Mouse (Mus musculus) E14TG2a.4 (cell line): ENCODE results near the gene Sesn1.
"Not testable (repeated sequence)": the region's sequence is repeated elsewhere in the genome, so short reads cannot be mapped to it uniquely, and the experiment has no call there.

Source experiments
- H3K27me3 ChIP-seq: 2 replicates; pipeline ENCODE4 v1.6.1; 2014; ENCODE audit warnings: low read length, control low read depth; ENCODE audit not compliant: insufficient read depth
- H3K36me3 ChIP-seq: 2 replicates; pipeline ENCODE4 v1.6.1; 2014; ENCODE audit warnings: low read length, control low read depth; ENCODE audit not compliant: insufficient read depth
- H3K4me1 ChIP-seq: replicated peaks from 2 replicates; pipeline ENCODE4 v1.6.1; 2014; ENCODE audit warnings: low read depth, low read length, control low read depth
- H3K4me3 ChIP-seq: replicated peaks from 2 replicates; pipeline ENCODE4 v1.5.1; 2014; ENCODE audit warnings: mild to moderate bottlenecking, low read length
- H3K9me3 ChIP-seq: 2 replicates; pipeline ENCODE4 v1.6.1; 2014; ENCODE audit warnings: low read length, control low read depth
- CTCF ChIP-seq: conservative IDR thresholded peaks from 2 replicates; pipeline ENCODE4 v1.5.1; 2014; ENCODE audit warnings: low read length
- NANOG ChIP-seq: IDR thresholded peaks from 2 replicates; pipeline ENCODE4 v1.6.1; 2014; ENCODE audit warnings: borderline replicate concordance, low read length, mixed read lengths
- POU5F1 ChIP-seq: IDR thresholded peaks from 2 replicates; pipeline ENCODE4 v1.6.1; 2014; ENCODE audit warnings: low read length, borderline replicate concordance

Sesn1 gene

DNA sequence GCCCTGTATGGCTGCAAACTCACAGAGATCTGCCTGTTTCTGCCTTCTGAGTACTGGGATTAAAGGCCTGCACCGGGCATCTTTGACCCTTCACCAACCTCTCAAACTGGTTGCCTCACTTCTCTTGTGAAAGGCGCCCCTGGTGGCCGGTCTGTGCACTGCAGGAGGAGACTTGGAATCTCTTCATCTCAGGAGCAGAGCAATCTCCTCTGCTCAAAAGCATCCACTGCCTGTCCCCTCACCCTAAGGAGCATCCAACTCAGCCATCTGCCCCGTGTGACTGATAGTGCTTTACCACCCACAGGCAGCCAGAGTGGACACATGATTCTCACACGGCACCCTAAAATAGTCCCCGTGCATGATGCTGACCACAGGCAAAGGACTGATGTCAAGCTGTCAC, 123.8 kb downstream of the Sesn1 start:
- Histone ChIP-seq H3K27me3 (no peaks in the 10 kb centered on the region), H3K4me1 (peaks cover 15% of the 10 kb centered on the region), H3K9me3 (no peaks in the 10 kb centered on the region), H3K36me3 (no peaks in the 10 kb centered on the region), H3K4me3 (no peak overlapping the region)
- TF ChIP-seq NANOG, result no peak
- TF ChIP-seq CTCF, result peak; percentile 93

DNA sequence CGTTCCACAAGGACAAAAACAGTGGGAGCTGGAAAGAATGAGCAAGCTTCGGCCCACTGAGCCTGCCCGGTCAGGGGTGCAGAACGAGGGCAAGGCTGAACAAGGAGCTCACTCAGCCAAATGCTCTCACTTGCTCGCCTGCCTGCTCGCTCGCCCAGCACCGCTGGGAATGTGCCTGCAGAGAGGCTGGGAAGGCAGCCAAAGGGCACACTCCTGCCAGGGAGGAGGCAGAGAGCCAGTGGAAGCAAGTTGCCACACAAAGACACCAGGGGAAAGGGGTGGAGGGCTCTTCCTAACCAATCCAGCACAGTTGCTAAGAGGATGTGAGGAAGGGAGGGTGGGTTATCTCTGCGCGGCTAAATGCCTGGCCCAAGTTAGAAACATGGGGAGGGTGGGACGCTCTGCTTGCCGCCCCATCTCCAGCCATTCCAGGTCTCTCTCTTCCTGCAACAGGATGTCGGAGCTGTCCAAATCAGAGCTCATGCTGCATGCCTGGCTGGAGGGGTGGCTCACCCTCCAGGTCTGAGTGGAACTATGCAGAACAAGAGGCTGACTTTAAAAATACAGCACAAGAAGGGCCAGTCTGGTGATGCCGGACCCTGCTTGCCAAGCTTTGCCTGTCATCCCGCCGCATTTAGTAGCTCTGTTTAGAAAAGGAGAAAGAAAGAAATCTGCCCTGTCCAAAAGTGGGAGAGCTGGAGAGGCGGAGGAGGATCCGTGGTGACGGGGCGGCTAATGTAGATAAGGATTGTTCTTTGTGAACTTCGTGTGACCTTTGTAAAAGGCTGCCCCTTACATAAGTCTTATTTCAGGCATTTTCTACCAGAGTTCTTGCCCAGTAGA, 125.1 kb downstream of the Sesn1 start:
- Histone ChIP-seq H3K36me3 (no peaks in the 10 kb centered on the region), H3K27me3 (no peaks in the 10 kb centered on the region), H3K9me3 (peaks cover 9% of the 10 kb centered on the region), H3K4me3 (peak overlapping the region; percentile 63), H3K4me1 (peaks cover 15% of the 10 kb centered on the region)
- TF ChIP-seq POU5F1 (no peak), NANOG (no peak)

GRCm38 (mm10) chr10:41935476-41935829, 125.7 kb downstream of the Sesn1 start:
- TF ChIP-seq CTCF (no peak), POU5F1 (no peak), NANOG (no peak)

DNA sequence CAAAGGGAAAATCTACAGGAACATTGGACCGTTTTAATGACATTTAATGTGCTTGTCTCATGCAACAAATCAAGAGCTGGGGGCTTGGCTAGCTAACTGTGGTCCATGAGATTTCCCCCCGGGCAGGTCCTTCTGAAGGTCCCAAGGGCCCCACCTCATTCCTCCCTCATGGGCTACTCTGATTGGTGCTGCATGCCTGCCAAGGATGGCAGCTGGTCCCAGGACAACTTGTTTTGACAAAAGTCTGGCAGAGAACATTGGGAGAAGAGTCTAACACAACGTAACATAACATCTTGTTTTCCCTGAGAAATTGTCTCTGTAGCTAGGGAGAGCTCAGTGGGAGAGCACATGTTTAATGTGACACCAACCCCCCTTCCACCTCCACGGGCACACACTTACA, 126.4 kb downstream of the Sesn1 start:
- Histone ChIP-seq H3K36me3 (no peaks in the 10 kb centered on the region), H3K4me3 (no peak overlapping the region), H3K27me3 (no peaks in the 10 kb centered on the region), H3K4me1 (peaks cover 15% of the 10 kb centered on the region), H3K9me3 (peaks cover 19% of the 10 kb centered on the region)
- TF ChIP-seq NANOG (no peak), POU5F1 (no peak)

More at GRCm38 (mm10) chr10:41935476-41935829, 125.7 kb downstream of the Sesn1 start:
- Histone ChIP-seq H3K36me3 (no peaks in the 10 kb centered on the region), H3K4me3 (no peak overlapping the region), H3K9me3 (peaks cover 12% of the 10 kb centered on the region), H3K4me1 (peaks cover 15% of the 10 kb centered on the region), H3K27me3 (no peaks in the 10 kb centered on the region)

DNA sequence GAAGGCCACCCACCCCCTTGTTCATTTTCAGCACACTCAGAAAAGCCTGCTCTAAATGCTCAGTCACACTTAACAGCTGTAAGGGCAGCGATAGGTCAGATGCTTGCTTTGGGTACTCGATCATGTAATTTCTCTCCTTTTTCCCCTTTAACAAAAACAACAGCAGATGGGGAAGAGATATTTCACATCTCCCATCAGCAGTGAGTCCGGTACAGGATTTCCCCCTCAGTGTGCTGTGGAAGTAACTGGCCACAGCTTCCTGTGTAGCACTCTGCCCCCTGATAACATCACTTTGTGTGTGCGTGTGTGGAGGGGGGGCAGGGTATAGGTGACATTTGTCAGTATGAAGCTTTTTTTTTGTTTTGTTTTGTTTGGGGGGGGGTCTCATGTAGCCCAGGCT, 127.4 kb downstream of the Sesn1 start:
- TF ChIP-seq CTCF, result no peak
- no peak for TF ChIP-seq NANOG
- TF ChIP-seq POU5F1, result no peak
- Histone ChIP-seq H3K4me3 (no peak overlapping the region), H3K36me3 (no peaks in the 10 kb centered on the region), H3K27me3 (no peaks in the 10 kb centered on the region), H3K4me1 (peaks cover 15% of the 10 kb centered on the region), H3K9me3 (peaks cover 19% of the 10 kb centered on the region)

DNA sequence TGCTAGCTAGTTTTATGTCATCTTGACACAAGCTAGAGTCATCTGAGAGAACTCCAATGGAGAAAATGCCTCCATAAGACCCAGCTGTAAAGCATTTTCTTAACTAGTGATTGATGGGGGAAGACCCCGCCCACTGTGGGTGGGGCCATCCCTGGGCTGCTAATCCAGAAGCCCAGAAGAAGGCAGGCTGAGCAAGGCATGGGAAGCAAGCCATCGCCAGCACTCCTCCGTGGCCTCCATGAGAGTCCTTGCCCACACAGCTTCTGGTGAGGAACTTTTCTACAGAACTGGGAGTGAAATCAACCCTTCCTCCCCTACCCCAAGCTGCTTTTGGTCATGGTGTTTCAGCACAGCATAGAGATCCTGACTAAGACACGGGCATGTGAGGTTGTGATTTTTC, 129.4 kb downstream of the Sesn1 start:
- no peaks in the 10 kb centered on the region for H3K36me3 ChIP-seq
- H3K4me3 ChIP-seq, result no peak overlapping the region
- no peaks in the 10 kb centered on the region for H3K27me3 ChIP-seq
- peaks cover 19% of the 10 kb centered on the region for H3K9me3 ChIP-seq
- peaks cover 15% of the 10 kb centered on the region for H3K4me1 ChIP-seq
- TF ChIP-seq NANOG, result no peak
- TF ChIP-seq CTCF, result no peak
- no peak for TF ChIP-seq POU5F1

- not testable (repeated sequence) for H3K27me3 ChIP-seq, H3K4me1 ChIP-seq, H3K4me3 ChIP-seq, H3K36me3 ChIP-seq
- H3K9me3 ChIP-seq, result peaks cover 26% of the 10 kb centered on the region
These were observed 142.6 kb downstream of the Sesn1 start for GRCm38 (mm10) chr10:41952354-41952753.

- H3K4me3 ChIP-seq, result no peak overlapping the region
- H3K9me3 ChIP-seq, result peaks cover 32% of the 10 kb centered on the region
- no peaks in the 10 kb centered on the region for H3K36me3 ChIP-seq
- H3K4me1 ChIP-seq, result no peaks in the 10 kb centered on the region
- TF ChIP-seq CTCF, result no peak
- H3K27me3 ChIP-seq, result no peaks in the 10 kb centered on the region
These were observed 143.3 kb downstream of the Sesn1 start for GRCm38 (mm10) chr10:41952850-41953527.

DNA sequence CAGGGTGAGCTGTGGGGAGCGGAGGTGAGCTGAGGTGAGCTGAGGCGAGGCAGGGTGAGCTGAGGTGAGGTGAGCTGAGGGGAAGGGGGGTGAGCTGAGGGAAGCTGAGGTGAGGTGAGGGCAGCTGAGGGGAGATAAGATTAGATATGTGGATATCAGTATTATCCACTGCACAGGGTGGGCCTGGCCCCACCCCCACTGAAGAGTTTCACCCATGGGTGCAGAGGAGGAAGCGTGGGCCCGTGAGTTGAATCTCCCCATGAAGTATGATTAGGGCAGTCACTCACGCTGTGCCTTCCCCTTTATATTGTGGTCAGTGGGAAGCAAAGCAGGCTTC, 143.8 kb downstream of the Sesn1 start:
- H3K27me3 ChIP-seq, result no peaks in the 10 kb centered on the region
- H3K9me3 ChIP-seq, result peaks cover 37% of the 10 kb centered on the region
- TF ChIP-seq POU5F1, result no peak
- no peak for TF ChIP-seq NANOG
- no peak for TF ChIP-seq CTCF
- no peaks in the 10 kb centered on the region for H3K36me3 ChIP-seq
- H3K4me1 ChIP-seq, result no peaks in the 10 kb centered on the region
- no peak overlapping the region for H3K4me3 ChIP-seq
